Comparison of ENCODE assay signal across 23 mouse cellular contexts in genomic region chr7:64156918-64157690, GRCm38 (mm10). TPM values are rescaled to one million over a fixed set of nuclear protein-coding genes. Genes with fewer than 3 reads are reported as not detected.
DNase-seq lines count a peak whose midpoint lies in the region; ATAC-seq and TF ChIP-seq lines count a peak whose summit lies in the region.
"Had no signal": no experiment of that assay in that cellular context is flagged by ENCODE, and none has a peak within 500 bp of the region (broad histone marks: within the 10 kb centered on the region; RNA-seq: fewer than 3 reads in every experiment).

No protein-coding gene starts in this region.

- DNase-seq in cerebellum, adult 2 months: no peak
- no peak for DNase-seq in cerebellum, adult 11 months
- no peak for DNase-seq in heart, adult 2 months
- no peak for DNase-seq in heart, postnatal 10 days
- DNase-seq in lung, postnatal 0 days (ENCODE audit: low spot score): no peak
- DNase-seq in lung, postnatal 36 days: no peak
- DNase-seq in frontal cortex, postnatal 36 days (ENCODE audit: low spot score in 2 of 2): no peak
- DNase-seq: left cerebral cortex, postnatal 4 days; thymus, postnatal 36 days had no signal

- no peak for TF ChIP-seq POLR2A in cerebellum, adult 2 months (IDR thresholded peaks at IDR 0.05; ENCODE audit: borderline replicate concordance, insufficient read depth, low read length)
- TF ChIP-seq POLR2A in heart, adult 2 months (IDR thresholded peaks at IDR 0.05; ENCODE audit: insufficient read depth, low read depth, low read length): no peak
- no peak for TF ChIP-seq POLR2A in cortical plate, adult 2 months (IDR thresholded peaks at IDR 0.05; ENCODE audit: extremely low read depth, insufficient read depth, low read length)

- no peak overlapping the region for H3K4me3 ChIP-seq in cerebellum, adult 2 months (replicated peaks; ENCODE audit: insufficient read depth, low read depth, low read length)
- H3K4me3 ChIP-seq in heart, adult 2 months: no peak overlapping the region
- no peak overlapping the region for H3K4me3 ChIP-seq in lung, postnatal 0 days (ENCODE audit: low read depth, low read length)
- no peak overlapping the region for H3K4me3 ChIP-seq in cortical plate, adult 2 months (ENCODE audit: insufficient read depth, low read length)
- H3K4me3 ChIP-seq: embryonic facial prominence, embryonic 12.5 days; forebrain, embryonic 15.5 days; hindbrain, embryonic 12.5 days; kidney, embryonic 15.5 days; limb, embryonic 15.5 days; midbrain, embryonic 10.5 days; myocyte; neural tube, embryonic 13.5 days had no signal

- no peak for ATAC-seq in lung, postnatal 0 days
- ATAC-seq: midbrain, embryonic 16.5 days had no signal

- H3K79me2 ChIP-seq in heart, adult 2 months (replicated peaks; ENCODE audit: control insufficient read depth, insufficient read depth, low read length): no peaks in the 10 kb centered on the region

- peak overlapping the region; percentile 2; the same call in 1 of the 2 replicates for H3K27ac ChIP-seq in cerebellum, adult 2 months (ENCODE audit: insufficient read depth, low read length)
- H3K27ac ChIP-seq in heart, adult 2 months: peak overlapping the region; percentile 91
- peak overlapping the region; percentile 60; the same call in 1 of the 2 replicates for H3K27ac ChIP-seq in lung, postnatal 0 days (ENCODE audit: low read length)
- 0 out of 2 replicates have a peak overlapping the region, but pooled peaks have one; percentile 43 for H3K27ac ChIP-seq in cortical plate, adult 2 months (ENCODE audit: insufficient read depth, low read length)
- H3K27ac ChIP-seq: embryonic facial prominence, embryonic 12.5 days; forebrain, embryonic 15.5 days; hindbrain, embryonic 12.5 days; kidney, embryonic 15.5 days; neural tube, embryonic 13.5 days had no signal

- H3K9ac ChIP-seq in heart, adult 2 months (ENCODE audit: low read depth, low read length): no peak overlapping the region
- H3K9ac ChIP-seq in lung, postnatal 0 days (replicated peaks; ENCODE audit: low read depth): no peak overlapping the region
- H3K9ac ChIP-seq: embryonic facial prominence, embryonic 12.5 days; forebrain, embryonic 15.5 days; hindbrain, embryonic 12.5 days; kidney, embryonic 15.5 days; limb, embryonic 15.5 days; neural tube, embryonic 13.5 days had no signal

- no peaks in the 10 kb centered on the region for H3K36me3 ChIP-seq in heart, adult 2 months (ENCODE audit: control insufficient read depth, insufficient read depth, low read length)
- H3K36me3 ChIP-seq in lung, postnatal 0 days (ENCODE audit: insufficient read depth, low read length): no peaks in the 10 kb centered on the region
- H3K36me3 ChIP-seq: embryonic facial prominence, embryonic 12.5 days; forebrain, embryonic 15.5 days; G1E; hindbrain, embryonic 12.5 days; kidney, embryonic 15.5 days; limb, embryonic 15.5 days; midbrain, embryonic 10.5 days; neural tube, embryonic 13.5 days had no signal

- H3K4me2 ChIP-seq in lung, postnatal 0 days (replicated peaks; ENCODE audit: low read depth, low read length): no peak overlapping the region
- H3K4me2 ChIP-seq: embryonic facial prominence, embryonic 12.5 days; forebrain, embryonic 15.5 days; hindbrain, embryonic 12.5 days; kidney, embryonic 15.5 days; limb, embryonic 15.5 days; neural tube, embryonic 13.5 days had no signal

- H3K27me3 ChIP-seq in cerebellum, adult 2 months (ENCODE audit: control insufficient read depth, insufficient read depth, low read length): no peaks in the 10 kb centered on the region
- no peaks in the 10 kb centered on the region for H3K27me3 ChIP-seq in heart, adult 2 months (ENCODE audit: control insufficient read depth, insufficient read depth, low read length)
- H3K27me3 ChIP-seq in lung, postnatal 0 days (replicated peaks; ENCODE audit: insufficient read depth, low read length): no peaks in the 10 kb centered on the region
- H3K27me3 ChIP-seq: embryonic facial prominence, embryonic 12.5 days; forebrain, embryonic 15.5 days; hindbrain, embryonic 12.5 days; kidney, embryonic 15.5 days; limb, embryonic 15.5 days; neural tube, embryonic 13.5 days; Patski had no signal

- TF ChIP-seq CTCF in cerebellum, adult 2 months (IDR thresholded peaks at IDR 0.05; ENCODE audit: borderline replicate concordance, insufficient read depth, low read depth, low read length): no peak
- no peak for TF ChIP-seq CTCF in heart, adult 2 months (IDR thresholded peaks at IDR 0.05)
- no peak for TF ChIP-seq CTCF in lung, postnatal 0 days (IDR thresholded peaks at IDR 0.05)
- no peak for TF ChIP-seq CTCF in cortical plate, adult 2 months (IDR thresholded peaks at IDR 0.05; ENCODE audit: extremely low read depth, insufficient read depth, low read length)

- WGBS in cerebellum, adult 2 months: 38% methylated on average over 7 of the region's 7 CpGs
- WGBS in heart, adult 2 months: 51% methylated on average over 7 of the region's 7 CpGs
- 58% methylated on average over 7 of the region's 7 CpGs for WGBS in lung, postnatal 0 days

- H3K4me1 ChIP-seq in cerebellum, adult 2 months (ENCODE audit: control insufficient read depth, insufficient read depth, low read length): peaks cover 19% of the 10 kb centered on the region
- H3K4me1 ChIP-seq in heart, adult 2 months (ENCODE audit: control insufficient read depth, insufficient read depth, low read length): peaks cover 31% of the 10 kb centered on the region
- H3K4me1 ChIP-seq in lung, postnatal 0 days (ENCODE audit: insufficient read depth, low read depth, low read length): peaks cover 24% of the 10 kb centered on the region
- peaks cover 15% of the 10 kb centered on the region for H3K4me1 ChIP-seq in cortical plate, adult 2 months (ENCODE audit: control insufficient read depth, insufficient read depth, low read length)

- intact Hi-C loops in heart, adult 2 months (cut with DNase I): loop anchor here (1.0 to 10.0 kb wide), 4 partner anchors 92 to 404 kb away; partner anchors contain the start of gene Klf13
- intact Hi-C loops in heart, postnatal 10 days (cut with DNase I): loop anchor here (10.0 kb wide), 3 partner anchors 102 to 302 kb away; partner anchors contain the start of gene Klf13

- TF ChIP-seq EP300 in heart, adult 2 months (IDR thresholded peaks at IDR 0.05; ENCODE audit: insufficient read depth, low read depth, low read length): no peak
- no peak for TF ChIP-seq EP300 in lung, postnatal 0 days (IDR thresholded peaks at IDR 0.05)

- H3K9me3 ChIP-seq in lung, postnatal 0 days (ENCODE audit: low read length): no peaks in the 10 kb centered on the region
- H3K9me3 ChIP-seq: embryonic facial prominence, embryonic 12.5 days; forebrain, embryonic 15.5 days; G1E; hindbrain, embryonic 12.5 days; kidney, embryonic 15.5 days; limb, embryonic 15.5 days; midbrain, embryonic 10.5 days; neural tube, embryonic 13.5 days had no signal

RNA-seq across cellular contexts. Expression of gene Trpm1, which starts 3.5 kb away (rescaled TPM):
- polyA plus RNA-seq in cerebellum, adult 2 months (2012; rRNA removed): 0.03 TPM in 1 of 2 replicates, not detected in the other
- not detected for total RNA-seq in heart, adult 2 months (2021)
- polyA plus RNA-seq in heart, adult 2 months (2012; rRNA removed): 0.06 TPM in 2 replicates
- total RNA-seq in heart, postnatal 10 days (2021): under 1 TPM in 1 of 2 experiments, not detected in 1; 0.27 TPM
- polyA plus RNA-seq in lung, postnatal 0 days (2015; fragmentation: Nextera tagmentation; extraction: Ambion mirVana): not detected in 2 replicates
- 0.15 TPM in 2 replicates for polyA plus RNA-seq in cortical plate, adult 2 months (2012; rRNA removed)
- total RNA-seq: adrenal gland, postnatal 36 days had no signal
- polyA plus RNA-seq: G1E; kidney, embryonic 15.5 days; liver, embryonic 16.5 days; neural tube, embryonic 13.5 days had no signal

Comparison
In these comparisons a context has a peak if more than half of its experiments do, and no peak if none do; other contexts are left out.
1. H3K27ac ChIP-seq: peak in every context shown above with its lines; median percentile 91 in heart, adult 2 months; 60 in lung, postnatal 0 days; 43 in cortical plate, adult 2 months; 2 in cerebellum, adult 2 months.